Mouse (Mus musculus) left cerebral cortex, adult 18-20 months (tissue): Measurements from ENCODE around the gene Gtsf1l. TPM values are rescaled to one million over a fixed set of nuclear protein-coding genes. Genes with fewer than 3 reads are reported as not detected.

Experiments
- DNase-seq, 2 experiments: peaks; one replicate each; pipeline ENCODE4 v3.0.0; 2021 to 2022; ENCODE audit warnings: low spot score in 2 of 2, mixed read lengths in 1 of 2
- long read RNA-seq, 2 experiments: library from polyadenylated mRNA; stranded (forward); transcript quantifications; one replicate each; pipeline ENCODE4 v2.0.0; 2021
- total RNA-seq, 2 experiments: library from RNA; stranded (reverse); gene quantifications; 2 replicates each; pipeline ENCODE4 v1.2.3; 2021

The Gtsf1l gene
- not detected for total RNA-seq
- long read RNA-seq, experiment 1 = 0 reads
- long read RNA-seq, experiment 2 = 0 reads

DNA sequence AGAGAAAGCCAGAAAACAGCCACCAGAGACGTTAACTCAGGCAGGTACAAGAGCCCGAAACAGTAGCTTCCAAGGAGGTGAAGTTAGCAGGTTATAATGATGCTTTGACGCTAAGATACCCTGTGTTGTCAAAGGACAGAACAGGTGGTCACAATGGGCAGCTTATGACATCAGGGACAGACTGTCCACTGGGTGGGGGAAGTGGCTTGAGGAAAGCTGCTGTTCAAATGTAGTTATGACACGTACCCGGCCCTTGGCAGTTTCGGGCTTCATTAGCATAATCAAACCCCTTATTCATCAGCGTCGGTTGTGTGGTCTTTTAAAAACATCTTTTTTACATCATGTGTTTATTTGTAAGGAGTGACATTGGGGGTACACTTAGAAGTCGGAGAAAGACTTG, at the start of gene Gtsf1l:
TSS of gene Gtsf1l (minus strand) at position 128 of the 400 bp plus-strand sequence.
- no peak for DNase-seq

DNA sequence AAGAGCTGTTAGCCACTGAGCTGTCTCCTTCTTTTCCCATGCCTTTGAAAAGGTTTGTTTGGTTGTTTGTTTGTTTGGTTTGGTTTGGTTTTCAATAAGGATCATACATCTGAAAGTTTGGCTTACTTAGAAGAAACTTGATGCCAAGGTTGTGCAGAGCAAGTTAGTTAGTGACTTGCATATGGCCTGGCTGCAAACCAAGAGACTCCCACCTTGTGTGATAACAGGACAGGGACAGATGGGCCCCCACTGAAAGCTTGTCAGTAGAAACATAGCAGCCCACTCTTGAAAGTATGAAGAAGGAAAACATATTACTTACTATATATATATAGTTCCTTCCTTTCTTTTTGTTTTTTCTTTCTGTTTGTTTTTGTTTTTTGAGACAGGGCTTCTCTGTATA, 49.3 kb upstream of the Gtsf1l start:
- no peak for DNase-seq

DNA sequence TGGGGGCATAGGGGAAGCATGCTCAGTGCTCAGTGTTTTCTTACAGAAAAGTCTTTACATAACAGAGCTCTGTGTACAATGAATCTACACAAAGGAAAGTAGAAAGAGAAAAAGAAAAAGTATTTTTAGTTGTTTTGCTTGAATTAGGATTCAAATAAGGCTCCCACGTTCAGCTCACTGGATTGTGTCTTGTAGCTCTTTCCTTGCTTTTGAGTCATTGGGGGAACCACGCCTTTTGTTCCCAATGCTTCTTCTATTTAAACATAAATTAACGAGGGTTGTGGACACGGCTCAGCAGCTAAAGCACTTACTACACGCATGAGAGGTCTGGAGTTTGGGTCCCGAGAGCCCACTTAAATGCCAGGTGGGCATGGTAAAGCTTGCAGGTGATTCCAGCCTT, 48.3 kb upstream of the Gtsf1l start:
- DNase-seq = no peak

DNA sequence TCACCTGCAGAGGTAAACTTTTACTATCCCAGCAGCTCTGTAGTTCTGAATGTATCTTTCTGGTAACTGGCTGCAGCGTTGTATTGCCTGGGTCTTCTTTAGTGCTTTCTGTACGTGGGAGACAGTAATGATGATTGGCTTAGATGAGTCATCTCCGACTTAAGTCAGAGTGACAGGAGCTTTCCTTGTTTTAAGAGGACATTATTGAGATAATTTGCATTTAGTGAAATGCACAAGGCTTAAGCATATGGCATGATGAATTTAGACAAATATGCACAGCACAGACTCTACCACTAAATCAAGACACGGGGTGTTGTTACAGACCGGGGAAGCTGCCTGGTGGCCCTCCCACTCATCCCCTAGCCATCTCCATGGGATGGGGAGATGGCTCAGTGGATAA, 44.7 kb upstream of the Gtsf1l start:
- DNase-seq = no peak

DNA sequence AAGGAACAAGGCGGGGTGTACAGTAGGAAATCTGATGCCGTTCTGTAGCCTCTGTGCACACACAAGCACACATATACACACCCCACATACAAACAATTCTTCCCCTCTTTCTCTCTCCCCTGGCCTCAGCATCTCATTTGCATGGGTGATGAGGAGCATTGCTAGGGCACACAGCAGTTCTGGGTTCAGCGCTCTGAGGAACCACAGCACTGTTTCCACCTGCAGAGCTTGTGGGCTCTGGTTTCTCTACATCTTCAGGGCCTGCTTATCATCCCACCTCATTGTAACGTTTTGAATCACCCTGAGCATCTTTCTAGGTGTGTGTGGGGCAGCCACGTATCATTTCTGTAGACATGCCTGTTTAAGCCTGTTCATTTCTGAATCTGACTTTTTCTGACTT, 43.2 kb upstream of the Gtsf1l start:
- no peak for DNase-seq

DNA sequence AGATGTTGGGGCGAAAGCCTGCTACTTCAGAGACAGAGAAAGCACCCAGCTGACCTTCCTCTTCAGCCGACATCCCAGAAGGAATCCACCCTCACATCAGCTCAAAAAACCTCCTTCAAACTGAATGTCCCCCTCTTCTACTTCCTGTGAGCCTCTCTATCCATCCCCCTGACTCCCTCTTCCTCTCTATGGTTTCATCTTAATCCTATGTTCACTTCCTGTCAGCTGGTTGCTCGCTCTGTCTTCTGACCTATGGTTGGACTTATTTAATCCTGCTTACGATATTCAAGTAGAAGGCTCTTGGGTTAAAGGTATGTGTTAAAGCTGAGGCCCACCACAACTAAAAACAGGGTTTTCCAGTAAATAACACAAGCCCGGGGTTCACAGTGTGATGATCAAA, 35.8 kb upstream of the Gtsf1l start:
- DNase-seq = no peak

DNA sequence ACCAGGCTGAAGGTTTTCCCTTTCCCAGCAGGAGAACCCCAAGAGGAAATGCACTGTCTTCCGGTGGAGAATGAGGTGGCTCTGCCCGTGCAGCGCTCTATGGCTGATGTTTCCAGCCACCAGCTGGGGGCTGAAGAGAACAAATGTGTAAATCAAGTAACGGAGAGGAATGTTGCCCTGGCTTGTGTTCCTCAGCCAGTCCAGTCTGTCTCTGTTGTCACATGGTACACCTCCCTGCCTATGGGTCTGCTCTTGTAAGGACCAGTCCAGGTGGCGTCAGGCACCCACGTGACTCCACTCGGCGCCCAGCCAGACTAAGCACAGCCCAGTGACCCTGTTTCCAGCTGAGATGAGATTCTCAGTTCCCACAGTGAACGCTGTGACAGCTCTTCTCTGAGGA, 34.7 kb upstream of the Gtsf1l start:
- DNase-seq = no peak

DNA sequence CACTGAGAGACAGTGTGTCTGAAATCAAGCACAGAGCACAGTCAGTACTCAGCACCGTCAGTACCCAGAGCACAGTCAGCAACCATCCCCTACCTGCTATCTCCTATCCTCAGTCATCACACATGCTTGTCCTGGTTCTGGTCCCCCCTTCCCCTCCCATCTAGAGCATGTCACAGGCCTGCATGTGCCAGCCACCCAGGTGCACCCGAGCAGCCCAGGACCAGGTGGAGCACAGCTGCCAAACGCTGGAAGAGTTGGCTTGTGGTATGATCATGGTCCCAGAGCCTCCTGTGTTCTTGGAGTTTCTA, 33.7 kb upstream of the Gtsf1l start:
- no peak for DNase-seq

DNA sequence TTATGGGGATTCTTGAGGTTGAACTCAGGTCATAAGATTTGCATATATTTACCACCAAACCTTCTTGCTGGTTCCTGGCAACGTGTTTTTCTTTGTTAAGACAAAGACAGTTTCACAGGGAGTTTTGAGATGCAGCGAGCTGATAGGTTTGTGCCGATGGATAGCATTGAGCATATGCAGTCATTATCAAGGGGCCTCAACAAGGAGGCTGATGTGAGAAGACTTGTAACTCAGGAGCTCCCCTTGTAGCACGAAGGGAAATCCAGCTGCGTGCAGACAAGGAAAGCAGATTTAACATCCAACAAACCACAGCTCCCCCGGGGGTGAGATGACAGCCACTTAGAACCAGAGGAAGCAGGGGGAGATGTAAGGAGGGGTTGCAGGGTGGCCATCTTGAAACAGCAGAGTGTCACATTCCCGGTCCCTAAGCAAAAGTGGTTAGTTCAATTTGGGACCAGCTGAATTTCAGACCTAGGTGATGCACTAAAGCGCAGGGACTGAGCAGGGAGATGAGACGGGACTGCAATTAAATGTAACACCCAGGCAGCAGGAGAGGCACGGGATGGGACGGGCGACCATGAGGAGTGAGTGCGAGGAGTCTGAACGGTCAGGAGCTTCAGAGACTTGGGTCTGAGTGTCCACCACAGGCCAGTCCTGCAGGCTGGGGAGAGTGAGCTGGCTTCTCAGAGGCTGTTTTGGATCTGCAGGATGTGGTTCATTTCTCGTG, 33.1 kb upstream of the Gtsf1l start:
- DNase-seq = no peak

DNA sequence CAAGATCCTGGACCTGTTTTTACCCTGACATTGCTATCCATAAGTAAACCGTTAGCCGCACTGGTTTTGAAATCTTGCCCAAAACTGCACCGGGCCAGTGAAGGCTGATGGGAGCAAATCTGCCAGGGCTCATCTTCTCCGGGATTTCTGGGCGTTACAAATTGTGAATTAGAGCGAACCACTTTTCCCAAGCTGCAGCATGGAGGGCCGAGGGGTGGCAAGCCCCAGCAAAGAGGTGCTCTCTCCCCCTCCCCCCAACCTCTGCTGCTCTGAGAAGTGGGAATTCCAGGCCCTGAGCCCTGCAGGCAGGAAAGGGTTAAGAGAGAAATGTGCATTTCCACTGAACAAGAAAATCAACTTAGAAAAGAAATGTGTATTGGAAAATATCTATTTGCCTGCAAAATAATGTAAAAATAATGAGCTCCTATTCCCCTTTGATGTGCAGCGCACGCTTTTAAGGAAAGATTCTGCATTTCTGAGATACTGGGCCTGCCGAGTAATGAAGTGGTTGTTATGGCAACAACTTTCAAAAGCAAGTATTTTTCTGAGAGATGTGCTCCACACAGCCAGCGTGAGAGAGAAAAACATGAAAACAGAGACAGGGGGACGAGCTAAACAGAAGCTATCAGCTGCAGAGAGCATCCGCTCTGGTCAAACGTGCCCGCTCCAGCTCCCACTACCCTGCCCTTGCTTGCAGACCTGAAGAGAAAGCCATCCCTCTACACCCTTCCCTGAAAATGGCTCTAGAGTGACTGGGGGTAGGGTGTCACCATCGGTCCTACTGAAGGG, 24.0 kb upstream of the Gtsf1l start:
- no peak for DNase-seq

DNA sequence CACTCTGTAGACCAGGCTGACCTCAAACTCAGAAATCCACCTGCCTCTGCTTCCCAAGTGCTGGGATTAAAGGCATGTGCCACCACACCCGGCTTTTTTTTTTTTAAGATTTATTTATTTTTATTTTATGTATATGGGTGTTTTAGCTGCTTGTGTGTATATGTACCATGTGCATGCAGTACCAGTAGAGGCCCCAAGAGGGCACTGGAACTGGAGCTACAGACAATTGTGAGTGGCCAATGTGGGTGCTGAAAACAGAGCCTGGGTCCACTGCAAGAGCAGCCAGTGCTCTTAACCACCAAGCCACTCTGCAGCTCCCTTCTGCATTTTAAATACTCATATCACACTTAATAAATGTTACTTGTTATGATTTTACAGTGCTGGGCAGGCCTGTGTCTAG, 23.1 kb upstream of the Gtsf1l start:
- no peak for DNase-seq

DNA sequence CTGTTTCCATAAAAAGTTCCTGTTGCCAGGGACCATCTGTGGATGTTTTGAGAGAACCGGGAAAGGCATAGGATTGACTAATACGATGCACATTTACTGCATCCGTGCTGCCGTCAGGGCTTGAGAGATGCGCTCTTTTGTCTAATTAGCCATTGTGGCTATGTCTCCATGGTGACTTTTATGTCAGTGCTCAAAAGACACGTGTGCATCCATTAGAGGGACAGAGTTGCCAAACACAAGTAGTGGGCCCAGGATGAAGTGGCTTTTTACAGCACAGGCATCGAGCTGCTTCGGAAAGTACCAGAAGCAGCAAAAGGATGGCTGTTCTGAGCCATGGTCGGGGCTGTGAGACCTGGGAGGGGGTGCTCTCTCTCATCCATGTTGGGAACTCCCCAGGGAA, 20.7 kb upstream of the Gtsf1l start:
- DNase-seq = no peak

DNA sequence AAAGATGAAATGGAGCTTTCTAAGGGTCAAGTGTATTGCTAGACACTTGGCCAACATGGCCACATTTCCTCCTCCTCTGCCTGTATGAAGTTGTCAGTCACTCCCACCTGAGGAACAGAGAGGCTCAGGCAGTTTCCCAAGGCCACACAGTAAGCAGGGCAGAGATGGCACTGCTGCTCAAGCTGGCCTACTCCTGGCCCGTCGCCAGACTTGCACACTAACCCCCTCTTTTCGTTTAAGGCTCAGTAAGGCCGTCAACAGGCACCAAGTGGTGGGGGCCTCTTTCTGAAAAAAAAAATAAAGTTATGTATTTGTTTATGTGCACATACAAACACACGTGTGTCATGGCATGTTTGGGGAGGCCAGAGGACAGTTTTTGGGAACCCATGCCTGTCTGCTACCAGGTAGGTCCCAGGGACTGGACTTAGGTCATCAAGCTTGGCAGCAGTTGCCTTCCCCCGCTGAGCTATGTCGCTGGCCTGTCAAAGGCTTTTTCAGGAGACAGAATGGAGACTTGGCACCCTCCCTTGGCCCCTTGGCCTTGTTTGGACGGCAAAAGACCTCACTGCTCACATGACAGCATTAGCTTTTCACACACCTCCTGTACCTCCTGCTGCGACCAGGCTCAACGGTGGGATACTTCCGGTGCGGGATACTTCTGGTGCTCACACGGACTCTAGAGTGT, 16.6 kb upstream of the Gtsf1l start:
- no peak for DNase-seq

DNA sequence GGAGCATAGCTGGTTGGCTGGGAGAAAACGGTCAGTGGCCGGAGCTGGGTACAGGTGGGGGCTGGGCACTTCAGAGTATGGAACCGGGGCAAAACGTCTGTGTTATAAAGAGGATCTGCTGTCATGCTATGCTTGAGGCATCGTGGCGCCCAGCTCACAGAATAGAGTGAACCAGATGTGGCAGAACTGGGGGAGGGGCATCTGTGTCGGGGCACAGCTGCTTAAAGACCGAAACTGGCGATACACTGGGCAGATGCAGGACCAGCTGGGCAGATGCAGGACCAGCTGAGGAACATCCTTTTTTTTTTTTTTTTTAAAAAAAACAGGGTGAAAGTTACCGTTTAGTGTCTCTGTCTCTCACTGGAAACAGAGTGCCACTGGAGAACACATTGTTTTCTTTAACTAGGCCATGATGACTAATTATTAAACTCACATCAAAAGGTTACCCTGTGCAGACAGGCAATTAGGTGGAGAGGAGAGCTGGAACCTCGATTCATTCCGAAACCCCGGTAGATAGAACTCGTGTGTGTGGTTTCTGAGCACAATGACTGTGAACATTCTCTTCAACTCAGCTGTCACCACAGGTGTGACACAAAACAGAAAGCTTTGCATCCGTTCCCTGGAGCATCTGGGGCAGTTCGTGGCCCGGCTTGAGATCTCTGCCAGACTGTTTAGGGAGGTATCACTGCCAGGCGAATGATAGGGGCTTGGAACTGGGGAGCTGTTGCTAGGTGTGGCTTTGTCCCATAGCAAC, 15.4 kb upstream of the Gtsf1l start:
- no peak for DNase-seq

DNA sequence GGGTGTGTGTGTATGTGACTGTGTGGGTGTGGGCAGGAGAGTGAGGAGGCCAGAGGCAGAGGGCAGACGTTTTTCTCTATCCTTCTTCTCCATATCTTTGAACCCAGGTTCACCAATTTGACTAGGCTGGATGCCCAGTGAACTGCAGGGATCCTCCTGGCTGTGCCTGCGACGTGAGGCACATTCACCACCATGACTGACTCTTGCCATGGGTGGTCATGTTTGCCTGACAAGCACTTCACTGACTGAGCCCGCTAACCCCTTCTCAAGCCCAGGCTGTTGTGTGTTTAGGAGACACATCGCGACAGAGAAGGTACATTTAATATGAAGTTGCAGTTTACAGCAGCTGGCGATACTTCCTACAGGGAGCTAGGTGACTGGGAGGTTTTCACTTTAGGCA, 14.6 kb upstream of the Gtsf1l start:
- no peak for DNase-seq

DNA sequence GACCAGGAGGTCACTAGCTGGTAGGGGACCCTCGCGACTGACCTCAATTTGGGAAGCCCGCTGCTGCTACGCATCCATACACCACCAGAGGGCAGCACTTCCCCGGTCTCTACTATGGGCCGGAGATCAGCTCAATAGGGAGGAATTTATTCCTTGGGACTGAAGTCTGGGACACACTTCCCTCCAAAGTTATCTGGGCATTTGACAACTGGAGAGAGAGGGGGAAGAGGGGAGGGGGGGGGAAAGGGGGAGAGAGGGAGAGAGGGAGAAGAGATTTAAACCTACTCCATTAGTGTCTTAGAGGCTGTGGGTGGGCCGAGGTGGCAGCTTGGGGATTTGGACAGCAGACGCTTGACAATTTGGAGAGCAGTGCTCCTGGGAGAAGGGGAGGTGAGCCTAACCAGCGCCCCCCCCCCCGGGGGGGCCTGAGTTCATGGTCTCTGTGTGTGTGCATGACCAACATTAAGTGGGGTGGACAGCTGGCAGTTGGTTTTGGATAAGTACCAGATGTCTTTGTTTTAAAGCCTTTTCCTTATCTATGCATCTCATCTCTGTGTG, 14.1 kb upstream of the Gtsf1l start:
- DNase-seq = peak; percentile 55 to 67

DNA sequence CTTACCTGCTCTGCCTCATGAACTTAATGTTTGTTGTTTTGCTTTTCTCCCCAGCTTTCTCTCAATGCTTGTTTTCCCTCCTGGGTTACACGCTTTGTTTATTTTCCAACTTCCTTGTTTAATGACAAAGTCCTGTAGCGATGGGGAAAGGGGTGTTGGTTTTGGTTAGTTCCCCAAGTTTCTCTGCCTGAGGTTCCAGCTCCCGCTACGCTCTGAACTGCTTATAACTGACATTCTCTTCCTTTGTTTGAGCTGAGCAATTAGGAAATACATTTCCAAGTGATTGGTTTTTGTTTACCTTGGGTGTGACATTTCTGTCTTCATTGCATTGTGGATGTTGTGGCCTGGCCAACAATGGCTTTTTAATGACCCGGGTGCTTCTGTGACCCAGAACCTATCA, 12.9 kb upstream of the Gtsf1l start:
- DNase-seq = no peak

DNA sequence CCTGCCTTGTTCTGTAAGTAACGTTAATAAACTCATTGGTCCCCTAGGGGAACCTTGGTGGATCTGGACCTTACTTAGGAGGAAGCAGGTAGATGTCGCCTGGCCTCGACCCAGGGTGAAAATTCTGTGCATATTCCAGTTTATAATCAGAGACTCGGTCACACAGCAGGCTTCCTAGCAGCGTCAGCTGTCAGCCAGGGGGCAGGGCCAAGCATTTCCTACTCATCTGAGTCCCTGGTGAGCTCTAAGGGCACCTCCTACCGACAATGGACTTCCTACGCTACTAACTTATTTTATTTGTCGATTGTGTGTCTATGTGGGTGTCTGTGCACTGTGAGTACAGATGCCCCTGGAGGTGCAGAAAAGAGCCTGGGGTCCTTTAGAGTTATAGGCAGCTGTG, 12.3 kb upstream of the Gtsf1l start:
- DNase-seq = no peak

DNA sequence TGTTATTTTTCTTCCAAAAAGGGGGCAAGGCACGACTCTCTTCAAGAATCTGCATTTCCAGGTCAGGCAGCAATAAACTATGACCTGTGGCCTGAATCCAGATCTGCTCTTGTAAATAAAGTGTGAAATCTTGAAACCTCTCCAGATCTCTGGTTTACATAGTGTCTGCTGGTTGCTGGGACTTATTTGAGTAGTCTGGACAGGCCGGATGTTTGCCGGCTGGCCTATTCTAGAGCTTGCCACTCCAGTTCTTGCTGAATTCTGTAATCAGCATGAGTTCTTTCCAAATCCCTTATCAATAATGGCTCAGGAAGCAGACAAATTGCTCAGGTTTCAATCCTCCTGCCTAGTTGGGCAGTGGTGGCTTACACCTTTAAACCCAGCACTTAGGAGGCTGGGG, 8.1 kb upstream of the Gtsf1l start:
- no peak for DNase-seq

DNA sequence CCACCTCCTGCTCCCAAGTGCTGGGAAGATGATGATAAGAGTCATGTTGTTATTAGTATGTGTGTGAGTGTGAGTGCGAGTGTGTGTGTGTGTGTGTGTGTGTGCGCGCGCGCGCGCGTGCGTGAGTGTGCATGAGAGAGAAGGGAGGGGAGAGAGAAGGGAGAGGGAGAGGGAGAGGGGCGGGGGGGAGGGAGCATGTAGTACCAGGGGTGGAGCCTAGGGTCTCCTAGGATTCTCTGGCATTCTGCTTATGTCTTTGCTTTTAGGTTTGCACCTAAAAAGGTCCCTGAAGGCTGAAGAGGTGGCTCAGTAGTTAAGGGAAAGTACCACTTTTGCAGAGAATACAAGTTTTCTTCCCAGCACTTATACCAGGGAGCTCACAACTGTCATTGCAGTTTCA, 7.3 kb upstream of the Gtsf1l start:
- DNase-seq = no peak

DNA sequence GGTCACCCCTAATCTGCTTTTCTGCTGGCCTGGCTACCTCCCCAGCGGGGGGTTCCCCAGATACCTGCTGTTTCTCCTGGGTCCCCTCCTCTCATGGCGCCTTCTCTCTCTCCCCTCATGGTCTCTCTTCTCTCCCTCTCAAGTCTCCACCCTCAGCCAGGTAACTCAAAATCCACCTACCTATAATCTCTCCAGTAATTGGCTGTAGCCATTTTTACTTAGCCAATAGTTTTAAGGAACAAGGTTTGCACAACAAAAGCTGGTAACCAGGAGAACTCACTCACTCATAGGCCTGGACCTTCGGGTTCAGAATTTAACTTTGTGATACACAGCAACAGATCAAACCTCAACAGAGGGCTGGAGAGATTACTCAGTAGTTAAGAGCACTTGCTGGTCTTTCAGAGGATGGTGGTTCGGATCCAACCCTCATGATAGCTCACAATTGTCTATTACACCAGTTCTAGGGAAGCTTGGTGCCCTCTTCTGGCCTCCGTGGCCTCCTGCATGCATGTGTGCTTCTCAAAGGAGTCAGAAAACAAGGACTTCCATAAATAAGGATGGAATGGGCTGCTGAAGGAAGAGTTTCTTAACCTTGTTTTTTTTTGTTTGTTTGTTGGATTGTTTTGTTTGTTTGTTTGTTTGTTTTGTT, 1.9 kb upstream of the Gtsf1l start:
- no peak for DNase-seq
